Mouse (Mus musculus): ENCODE results near the gene Snrnp70.
"Not testable (repeated sequence)": the region's sequence is repeated elsewhere in the genome, so short reads cannot be mapped to it uniquely, and the experiment has no call there.

Gene Snrnp70

GRCm38 (mm10) chr7:45409497-45410163 is 14.1 kb upstream of the Snrnp70 start:
- DNase-seq: no peak

GRCm38 (mm10) chr7:45408949-45409348 is 13.4 kb upstream of the Snrnp70 start:
- DNase-seq: no peak

GRCm38 (mm10) chr7:45408351-45408750 is 12.8 kb upstream of the Snrnp70 start:
- no peak for DNase-seq

- DNase-seq: no peak
Observed at GRCm38 (mm10) chr7:45407836-45408235, 12.3 kb upstream of the Snrnp70 start.

- DNase-seq: peak; percentile 31
Observed at GRCm38 (mm10) chr7:45406157-45407156, 10.9 kb upstream of the Snrnp70 start.

GRCm38 (mm10) chr7:45405091-45406075 is 9.8 kb upstream of the Snrnp70 start, which contains the start of gene Kcna7:
TSS of gene Kcna7 (plus strand) at chr7:45405653.
- DNase-seq: peak; percentile 83

- DNase-seq: peak; percentile 82
Observed at GRCm38 (mm10) chr7:45403532-45404261, 8.2 kb upstream of the Snrnp70 start.

- no peak for DNase-seq
Observed at GRCm38 (mm10) chr7:45401521-45402085, 6.1 kb upstream of the Snrnp70 start.

- no peak for DNase-seq
Observed at GRCm38 (mm10) chr7:45396787-45397186, 1.2 kb upstream of the Snrnp70 start.

GRCm38 (mm10) chr7:45396337-45396775 is 814 bp upstream of the Snrnp70 start:
- not testable (repeated sequence) for DNase-seq

GRCm38 (mm10) chr7:45395129-45395541 is 407 bp downstream of the Snrnp70 start:
- DNase-seq: peak; percentile 81

GRCm38 (mm10) chr7:45386077-45386476 is 9.5 kb downstream of the Snrnp70 start:
- DNase-seq: no peak

- DNase-seq: no peak
Observed at GRCm38 (mm10) chr7:45376057-45376456, 19.5 kb downstream of the Snrnp70 start.

GRCm38 (mm10) chr7:45374620-45375019 is 20.9 kb downstream of the Snrnp70 start:
- DNase-seq: no peak

GRCm38 (mm10) chr7:45372371-45372770 is 23.2 kb downstream of the Snrnp70 start:
- DNase-seq: no peak

- DNase-seq: peak; percentile 93
Observed at GRCm38 (mm10) chr7:45370475-45371311, 24.8 kb downstream of the Snrnp70 start, which contains the start of gene Lin7b. TSS of gene Lin7b (minus strand) at chr7:45370583.

GRCm38 (mm10) chr7:45369836-45370474 is 25.6 kb downstream of the Snrnp70 start:
- DNase-seq: no peak

- DNase-seq: no peak
Observed at GRCm38 (mm10) chr7:45369022-45369745, 26.4 kb downstream of the Snrnp70 start.

- no peak for DNase-seq
Observed at GRCm38 (mm10) chr7:45368178-45368577, 27.4 kb downstream of the Snrnp70 start.
